Mouse (Mus musculus): ENCODE results near the gene Lhfpl2. TPM values are rescaled to one million over a fixed set of nuclear protein-coding genes. Genes with fewer than 3 reads are reported as not detected.

The Lhfpl2 gene
- total RNA-seq, 2 experiments from 2014 or later, result 5.3 to 6.7 TPM

GRCm38 (mm10) chr13:94143063-94143652 is 85.6 kb downstream of the Lhfpl2 start:
- DNase-seq, result no peak

GRCm38 (mm10) chr13:94144451-94144850 is 86.9 kb downstream of the Lhfpl2 start:
- DNase-seq, result no peak

- no peak for DNase-seq
Measured at GRCm38 (mm10) chr13:94147257-94147656, 89.7 kb downstream of the Lhfpl2 start.

- no peak for DNase-seq
Measured at GRCm38 (mm10) chr13:94149006-94149405, 91.4 kb downstream of the Lhfpl2 start.

- DNase-seq, result no peak
Measured at GRCm38 (mm10) chr13:94149781-94150180, 92.2 kb downstream of the Lhfpl2 start.

- DNase-seq, result no peak
Measured at GRCm38 (mm10) chr13:94151308-94151707, 93.7 kb downstream of the Lhfpl2 start.

- no peak for DNase-seq
Measured at GRCm38 (mm10) chr13:94152836-94153235, 95.2 kb downstream of the Lhfpl2 start.

- DNase-seq, result no peak
Measured at GRCm38 (mm10) chr13:94153658-94154057, 96.1 kb downstream of the Lhfpl2 start.

GRCm38 (mm10) chr13:94154512-94155296 is 97.1 kb downstream of the Lhfpl2 start:
- DNase-seq, result no peak

GRCm38 (mm10) chr13:94155657-94156429 is 98.2 kb downstream of the Lhfpl2 start:
- DNase-seq, result peak; percentile 35

- DNase-seq, result no peak
Measured at GRCm38 (mm10) chr13:94158864-94159477, 101.4 kb downstream of the Lhfpl2 start.

GRCm38 (mm10) chr13:94159478-94160220 is 102.1 kb downstream of the Lhfpl2 start:
- no peak for DNase-seq

- DNase-seq, result no peak
Measured at GRCm38 (mm10) chr13:94164501-94164900, 106.9 kb downstream of the Lhfpl2 start.

GRCm38 (mm10) chr13:94168319-94168718 is 110.7 kb downstream of the Lhfpl2 start:
- no peak for DNase-seq

- no peak for DNase-seq
Measured at GRCm38 (mm10) chr13:94169325-94169916, 111.8 kb downstream of the Lhfpl2 start.

- DNase-seq, result no peak
Measured at GRCm38 (mm10) chr13:94171612-94172011, 114.0 kb downstream of the Lhfpl2 start.

- DNase-seq, result no peak
Measured at GRCm38 (mm10) chr13:94172533-94173310, 115.1 kb downstream of the Lhfpl2 start.

- DNase-seq, result peak; percentile 36
Measured at GRCm38 (mm10) chr13:94173633-94174576, 116.3 kb downstream of the Lhfpl2 start.

- DNase-seq, result no peak
Measured at GRCm38 (mm10) chr13:94174577-94175279, 117.1 kb downstream of the Lhfpl2 start.
